8 mouse cellular contexts compared by ENCODE assay signal in genomic region chr7:16809739-16810138, GRCm38 (mm10). TPM values are rescaled to one million over a fixed set of nuclear protein-coding genes. Genes with fewer than 3 reads are reported as not detected.
A peak's percentile ranks its signal among the peaks of the same experiment; 100 is the strongest.
DNase-seq lines count a peak whose midpoint lies in the region; ATAC-seq and TF ChIP-seq lines count a peak whose summit lies in the region.

No protein-coding gene starts in this region.

- no peak overlapping the region for H3K4me3 ChIP-seq in heart, embryonic 12.5 days
- H3K4me3 ChIP-seq in forebrain, embryonic 15.5 days = no peak overlapping the region
- no peak overlapping the region for H3K4me3 ChIP-seq in intestine, embryonic 14.5 days (ENCODE audit: low read depth, low read length)
- no peak overlapping the region for H3K4me3 ChIP-seq in limb, embryonic 13.5 days
- H3K4me3 ChIP-seq in midbrain, postnatal 0 days (ENCODE audit: low read depth, low read length) = no peak overlapping the region

- TF ChIP-seq CTCF in midbrain, postnatal 0 days (IDR thresholded peaks at IDR 0.05) = peak; percentile 88

- no peak for ATAC-seq in heart, embryonic 12.5 days (ENCODE audit: insufficient number of reproducible peaks, low FRiP score)
- ATAC-seq in forebrain, embryonic 15.5 days (replicated peaks) = peak; percentile 14; the same call in 1 of the 2 replicates
- no peak for ATAC-seq in intestine, embryonic 14.5 days (replicated peaks; ENCODE audit: low FRiP score, low TSS enrichment, low read depth)
- 0 out of 2 replicates have a peak, but pooled peaks have one; percentile 12 for ATAC-seq in limb, embryonic 13.5 days (ENCODE audit: low FRiP score, low read depth)
- no peak for ATAC-seq in midbrain, postnatal 0 days (ENCODE audit: low FRiP score)

- H3K4me1 ChIP-seq in heart, embryonic 12.5 days (replicated peaks) = peaks cover 17% of the 10 kb centered on the region
- peaks cover 23% of the 10 kb centered on the region for H3K4me1 ChIP-seq in forebrain, embryonic 15.5 days
- peaks cover 2% of the 10 kb centered on the region for H3K4me1 ChIP-seq in intestine, embryonic 14.5 days (replicated peaks; ENCODE audit: control insufficient read depth, insufficient read depth, low read length)
- H3K4me1 ChIP-seq in limb, embryonic 13.5 days = peaks cover 23% of the 10 kb centered on the region
- H3K4me1 ChIP-seq in midbrain, postnatal 0 days (ENCODE audit: insufficient read depth, low read length) = peaks cover 19% of the 10 kb centered on the region; the same call in 1 of the 2 replicates

- DNase-seq in heart, adult 8-10 months (ENCODE audit: low spot score) = peak; percentile 74
- DNase-seq in cerebellum, adult 11-12 months = peak; percentile 72
- DNase-seq in intestine, embryonic 14.5 days (ENCODE audit: low spot score) = peak; percentile 86
- DNase-seq in midbrain, postnatal 0 days (ENCODE audit: low spot score) = peak; percentile 76
- DNase-seq in splenic B cell, adult 2 months (ENCODE audit: low read depth, low spot score) = peak; percentile 67

- no peaks in the 10 kb centered on the region for H3K9me3 ChIP-seq in heart, embryonic 12.5 days (replicated peaks)
- no peaks in the 10 kb centered on the region for H3K9me3 ChIP-seq in forebrain, embryonic 15.5 days
- no peaks in the 10 kb centered on the region for H3K9me3 ChIP-seq in intestine, embryonic 14.5 days (ENCODE audit: control insufficient read depth, low read length)
- H3K9me3 ChIP-seq in limb, embryonic 13.5 days = no peaks in the 10 kb centered on the region
- H3K9me3 ChIP-seq in midbrain, postnatal 0 days (ENCODE audit: low read length) = no peaks in the 10 kb centered on the region

- WGBS in heart, embryonic 12.5 days = 23% methylated on average over 10 of the region's 10 CpGs
- WGBS in forebrain, embryonic 15.5 days = 14% methylated on average over 10 of the region's 10 CpGs
- 28% methylated on average over 10 of the region's 10 CpGs for WGBS in intestine, embryonic 14.5 days
- WGBS in limb, embryonic 13.5 days = 23% methylated on average over 10 of the region's 10 CpGs
- WGBS in midbrain, postnatal 0 days = 20% methylated on average over 10 of the region's 10 CpGs

- H3K27me3 ChIP-seq in heart, embryonic 12.5 days (replicated peaks) = peaks cover 32% of the 10 kb centered on the region
- H3K27me3 ChIP-seq in forebrain, embryonic 15.5 days = 0 out of 2 replicates have a peak, but pooled peaks cover 10% of the 10 kb centered on the region
- H3K27me3 ChIP-seq in intestine, embryonic 14.5 days (replicated peaks; ENCODE audit: control insufficient read depth, insufficient read depth, low read length) = no peaks in the 10 kb centered on the region; the same call in none of the 2 replicates
- peaks cover 31% of the 10 kb centered on the region for H3K27me3 ChIP-seq in limb, embryonic 13.5 days
- H3K27me3 ChIP-seq in midbrain, postnatal 0 days (ENCODE audit: insufficient read depth, low read length) = no peaks in the 10 kb centered on the region
- H3K27me3 ChIP-seq in splenic B cell, adult 2 months (ENCODE audit: control insufficient read depth, insufficient read depth, low read length, poor library complexity, severe bottlenecking) = no peaks in the 10 kb centered on the region

- no peak overlapping the region for H3K27ac ChIP-seq in heart, embryonic 12.5 days (ENCODE audit: poor library complexity, severe bottlenecking)
- H3K27ac ChIP-seq in forebrain, embryonic 15.5 days (replicated peaks) = no peak overlapping the region
- H3K27ac ChIP-seq in intestine, embryonic 14.5 days (ENCODE audit: low read depth) = no peak overlapping the region
- H3K27ac ChIP-seq in limb, embryonic 13.5 days = no peak overlapping the region
- peak overlapping the region; percentile 94; the same call in 1 of the 2 replicates for H3K27ac ChIP-seq in midbrain, postnatal 0 days (ENCODE audit: low read depth, low read length)

- peaks cover 60% of the 10 kb centered on the region for H3K36me3 ChIP-seq in heart, embryonic 12.5 days
- 0 out of 2 replicates have a peak, but pooled peaks cover 3% of the 10 kb centered on the region for H3K36me3 ChIP-seq in forebrain, embryonic 15.5 days
- H3K36me3 ChIP-seq in intestine, embryonic 14.5 days (ENCODE audit: control insufficient read depth, insufficient read depth, low read length) = peaks cover 37% of the 10 kb centered on the region
- peaks cover 55% of the 10 kb centered on the region for H3K36me3 ChIP-seq in limb, embryonic 13.5 days
- H3K36me3 ChIP-seq in midbrain, postnatal 0 days (ENCODE audit: insufficient read depth, low read length) = peaks cover 4% of the 10 kb centered on the region; the same call in 1 of the 2 replicates
- H3K36me3 ChIP-seq in splenic B cell, adult 2 months (ENCODE audit: control insufficient read depth, insufficient read depth, low read length, poor library complexity, severe bottlenecking) = peaks cover 1% of the 10 kb centered on the region

- H3K9ac ChIP-seq in heart, embryonic 12.5 days = no peak overlapping the region
- no peak overlapping the region for H3K9ac ChIP-seq in forebrain, embryonic 15.5 days (replicated peaks)
- H3K9ac ChIP-seq in intestine, embryonic 14.5 days (ENCODE audit: low read length) = no peak overlapping the region
- H3K9ac ChIP-seq in limb, embryonic 13.5 days = no peak overlapping the region
- no peak overlapping the region for H3K9ac ChIP-seq in midbrain, postnatal 0 days (replicated peaks; ENCODE audit: low read length, poor library complexity, severe bottlenecking)

- no peak overlapping the region for H3K4me2 ChIP-seq in heart, embryonic 12.5 days
- H3K4me2 ChIP-seq in forebrain, embryonic 15.5 days (replicated peaks) = 0 out of 2 replicates have a peak overlapping the region, but pooled peaks have one; percentile 79
- no peak overlapping the region for H3K4me2 ChIP-seq in intestine, embryonic 14.5 days (ENCODE audit: low read length)
- H3K4me2 ChIP-seq in limb, embryonic 13.5 days (replicated peaks) = no peak overlapping the region; the same call in 1 of the 2 replicates
- peak overlapping the region; percentile 74 for H3K4me2 ChIP-seq in midbrain, postnatal 0 days (ENCODE audit: low read depth, low read length, poor library complexity, severe bottlenecking)

RNA-seq across cellular contexts. Expression of gene Strn4, which starts 6.0 kb away (rescaled TPM):
- total RNA-seq in heart, adult 8-10 months (2022) = 10 to 100 TPM; 47.9 to 61.2 (median 49.1) TPM
- polyA plus RNA-seq in heart, embryonic 12.5 days (2016; fragmentation: Nextera tagmentation; extraction: Ambion mirVana) = 97.4 and 103 TPM in 2 replicates
- 185 and 193 TPM in 2 replicates for polyA plus RNA-seq in forebrain, embryonic 15.5 days (2015; fragmentation: Nextera tagmentation; extraction: Ambion mirVana)
- polyA plus RNA-seq in intestine, embryonic 14.5 days (2014; fragmentation: Nextera tagmentation; extraction: Ambion mirVana) = 107 and 111 TPM in 2 replicates
- 117 and 124 TPM in 2 replicates for polyA plus RNA-seq in limb, embryonic 13.5 days (2015; fragmentation: Nextera tagmentation; extraction: Ambion mirVana)
- total RNA-seq in midbrain, postnatal 0 days (2014; rRNA removed) = 252 and 291 TPM in 2 replicates
- polyA plus RNA-seq in midbrain, postnatal 0 days (2015; fragmentation: Nextera tagmentation; extraction: Ambion mirVana) = 156 and 165 TPM in 2 replicates

RNA-seq across cellular contexts. Expression of gene Fkrp, which starts 6.8 kb away (rescaled TPM):
- total RNA-seq in heart, adult 8-10 months (2022) = 10 to 100 TPM; 47.3 to 56.4 (median 53.0) TPM
- polyA plus RNA-seq in heart, embryonic 12.5 days (2016; fragmentation: Nextera tagmentation; extraction: Ambion mirVana) = 37.6 and 37.8 TPM in 2 replicates
- polyA plus RNA-seq in forebrain, embryonic 15.5 days (2015; fragmentation: Nextera tagmentation; extraction: Ambion mirVana) = 28.2 and 29.0 TPM in 2 replicates
- 27.5 and 28.3 TPM in 2 replicates for polyA plus RNA-seq in intestine, embryonic 14.5 days (2014; fragmentation: Nextera tagmentation; extraction: Ambion mirVana)
- polyA plus RNA-seq in limb, embryonic 13.5 days (2015; fragmentation: Nextera tagmentation; extraction: Ambion mirVana) = 32.4 and 33.3 TPM in 2 replicates
- 81.4 and 85.9 TPM in 2 replicates for total RNA-seq in midbrain, postnatal 0 days (2014; rRNA removed)
- polyA plus RNA-seq in midbrain, postnatal 0 days (2015; fragmentation: Nextera tagmentation; extraction: Ambion mirVana) = 50.0 and 53.5 TPM in 2 replicates

RNA-seq across cellular contexts. Expression of gene Slc1a5, which starts 28.6 kb away (rescaled TPM):
- total RNA-seq in heart, adult 8-10 months (2022) = 10 to 100 TPM; 14.5 to 21.7 (median 17.7) TPM
- 50.8 and 52.0 TPM in 2 replicates for polyA plus RNA-seq in heart, embryonic 12.5 days (2016; fragmentation: Nextera tagmentation; extraction: Ambion mirVana)
- 10.0 and 13.6 TPM in 2 replicates for polyA plus RNA-seq in forebrain, embryonic 15.5 days (2015; fragmentation: Nextera tagmentation; extraction: Ambion mirVana)
- 41.5 and 43.9 TPM in 2 replicates for polyA plus RNA-seq in intestine, embryonic 14.5 days (2014; fragmentation: Nextera tagmentation; extraction: Ambion mirVana)
- polyA plus RNA-seq in limb, embryonic 13.5 days (2015; fragmentation: Nextera tagmentation; extraction: Ambion mirVana) = 33.1 and 35.5 TPM in 2 replicates
- 15.2 and 20.1 TPM in 2 replicates for total RNA-seq in midbrain, postnatal 0 days (2014; rRNA removed)
- polyA plus RNA-seq in midbrain, postnatal 0 days (2015; fragmentation: Nextera tagmentation; extraction: Ambion mirVana) = 8.9 and 9.2 TPM in 2 replicates

RNA-seq across cellular contexts. Expression of gene Prkd2, which starts 33.0 kb away (rescaled TPM):
- total RNA-seq in heart, adult 8-10 months (2022) = 10 to 100 TPM; 13.1 to 16.7 (median 14.8) TPM
- polyA plus RNA-seq in heart, embryonic 12.5 days (2016; fragmentation: Nextera tagmentation; extraction: Ambion mirVana) = 10.8 and 11.8 TPM in 2 replicates
- polyA plus RNA-seq in forebrain, embryonic 15.5 days (2015; fragmentation: Nextera tagmentation; extraction: Ambion mirVana) = 7.0 and 8.0 TPM in 2 replicates
- polyA plus RNA-seq in intestine, embryonic 14.5 days (2014; fragmentation: Nextera tagmentation; extraction: Ambion mirVana) = 12.0 and 12.8 TPM in 2 replicates
- 20.8 and 20.9 TPM in 2 replicates for polyA plus RNA-seq in limb, embryonic 13.5 days (2015; fragmentation: Nextera tagmentation; extraction: Ambion mirVana)
- 3.2 and 4.9 TPM in 2 replicates for total RNA-seq in midbrain, postnatal 0 days (2014; rRNA removed)
- 3.9 TPM in 2 replicates for polyA plus RNA-seq in midbrain, postnatal 0 days (2015; fragmentation: Nextera tagmentation; extraction: Ambion mirVana)

Comparison
In these comparisons a context has a peak if more than half of its experiments do, and no peak if none do; other contexts are left out.
1. ATAC-seq: peak in forebrain, embryonic 15.5 days (single experiment) and limb, embryonic 13.5 days (single experiment); none in heart, embryonic 12.5 days (single experiment), intestine, embryonic 14.5 days (single experiment) and midbrain, postnatal 0 days (single experiment).
2. H3K4me2 ChIP-seq: peak in forebrain, embryonic 15.5 days (single experiment) and midbrain, postnatal 0 days (single experiment); none in heart, embryonic 12.5 days (single experiment), intestine, embryonic 14.5 days (single experiment) and limb, embryonic 13.5 days (single experiment).
3. Peak in every context shown above with its lines, with median percentiles within 50 percentile points of each other: DNase-seq.